Mouse (Mus musculus): ENCODE results near the gene Hcfc2.

GRCm38 (mm10) chr10:82758878-82759277, 62.9 kb downstream of the Hcfc2 start:
- TF ChIP-seq CTCF (IDR thresholded peaks at IDR 0.05; ENCODE audit: borderline replicate concordance, control insufficient read depth, extremely low read depth, insufficient read depth, low read length, poor library complexity) (no peak), POLR2A (IDR thresholded peaks at IDR 0.05; ENCODE audit: control insufficient read depth, extremely low read depth, insufficient read depth, low read length, poor library complexity) (no peak)
